Mouse (Mus musculus): Measurements from ENCODE around the gene Mlh3.

The Mlh3 gene

GRCm38 (mm10) chr12:85219905-85220290 lies 50.5 kb downstream of the Mlh3 start:
- WGBS, result 4% methylated on average over 12 of the region's 12 CpGs

DNA sequence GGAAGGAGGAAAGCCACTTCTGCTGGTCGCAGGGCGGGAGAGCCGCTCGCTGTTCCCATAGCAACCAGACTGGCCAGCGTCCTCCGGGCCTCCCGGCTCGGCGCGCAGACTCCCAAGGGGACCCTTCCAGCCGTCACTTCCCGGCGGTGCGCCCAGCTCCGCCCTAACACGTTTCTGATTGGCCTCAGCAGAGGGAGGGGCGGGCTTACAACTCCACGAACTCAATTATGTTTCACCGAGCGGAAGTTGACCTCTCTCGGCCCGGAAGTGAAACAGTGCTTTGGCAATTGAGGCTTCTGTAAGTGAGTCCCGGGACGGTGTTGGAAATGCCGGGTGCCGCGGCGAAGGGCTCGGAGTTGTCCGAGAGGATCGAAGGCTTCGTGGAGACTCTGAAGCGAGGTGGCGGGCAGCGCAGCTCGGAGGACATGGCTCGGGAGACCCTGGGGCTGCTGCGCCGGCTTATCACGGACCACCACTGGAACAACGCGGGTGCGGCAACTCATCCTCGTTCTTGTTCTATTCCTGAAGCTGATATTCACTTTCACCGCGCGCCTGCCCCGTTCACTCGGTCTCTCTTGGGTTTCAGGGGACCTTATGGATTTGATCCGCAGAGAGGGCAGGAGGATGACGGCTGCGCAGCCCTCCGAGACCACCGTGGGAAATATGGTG lies 51.0 kb downstream of the Mlh3 start, which contains the start of gene Eif2b2:
TSS of gene Eif2b2 (plus strand) at position 246 of the 669 bp plus-strand sequence.
- under 1% methylated on average over 54 of the region's 54 CpGs for WGBS

DNA sequence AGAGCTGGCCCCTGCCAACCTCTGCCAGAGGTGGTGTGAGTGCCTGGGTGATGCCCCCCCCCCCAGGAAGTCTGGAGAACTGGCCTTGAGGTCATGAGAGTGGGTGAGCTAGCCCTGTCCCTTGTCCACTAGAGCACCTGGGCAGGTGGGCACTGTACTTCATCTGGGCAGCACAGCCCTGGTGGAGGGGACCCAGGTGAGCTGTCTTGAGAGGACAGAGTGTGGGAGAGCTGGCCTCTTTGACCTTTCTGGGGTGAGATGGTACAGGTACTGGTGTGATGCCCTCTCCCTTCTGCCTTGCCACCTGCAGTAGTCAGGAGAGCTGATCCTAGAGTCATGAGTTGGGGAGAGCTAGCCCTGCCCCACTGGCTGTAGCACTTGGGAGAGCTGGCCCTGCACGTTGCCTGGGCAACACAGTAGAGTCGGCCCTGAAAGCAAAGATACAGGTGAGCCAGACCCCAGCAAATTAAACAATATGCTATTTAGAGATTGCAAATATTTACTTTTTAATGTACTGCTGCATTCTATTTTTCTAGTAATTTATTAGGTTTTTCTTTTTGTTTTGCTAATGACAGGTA lies 52.6 kb downstream of the Mlh3 start:
- WGBS, result 89% methylated on average over 2 of the region's 2 CpGs

- 87% methylated on average over 5 of the region's 5 CpGs for WGBS
Observed at GRCm38 (mm10) chr12:85215031-85215430, 55.4 kb downstream of the Mlh3 start.

DNA sequence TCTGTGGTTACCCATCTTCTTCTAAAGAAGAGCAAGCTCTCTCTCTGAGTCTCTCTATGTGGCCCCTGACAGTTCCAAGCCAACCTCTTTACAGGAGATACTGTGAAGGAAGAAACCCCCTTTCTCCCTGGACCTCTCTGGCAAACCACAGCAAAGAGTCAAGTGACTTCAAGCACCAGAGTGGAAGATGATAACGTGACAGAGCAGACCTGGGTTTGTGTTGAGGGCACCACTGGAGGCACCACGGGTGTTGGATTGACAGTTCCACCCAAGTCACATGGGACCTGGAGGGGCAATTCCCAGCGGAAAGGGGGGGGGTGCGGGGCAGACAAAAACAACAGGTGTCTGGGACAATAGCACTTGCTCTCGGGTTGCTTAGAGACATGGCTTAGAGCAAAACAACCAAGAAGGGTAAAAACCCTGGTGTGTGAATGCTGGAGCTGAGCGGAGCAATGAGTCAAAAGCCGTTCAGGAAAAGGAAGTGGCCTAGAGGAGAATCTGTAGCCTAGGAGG lies 61.7 kb downstream of the Mlh3 start:
- WGBS, result 48% methylated on average over 7 of the region's 7 CpGs

DNA sequence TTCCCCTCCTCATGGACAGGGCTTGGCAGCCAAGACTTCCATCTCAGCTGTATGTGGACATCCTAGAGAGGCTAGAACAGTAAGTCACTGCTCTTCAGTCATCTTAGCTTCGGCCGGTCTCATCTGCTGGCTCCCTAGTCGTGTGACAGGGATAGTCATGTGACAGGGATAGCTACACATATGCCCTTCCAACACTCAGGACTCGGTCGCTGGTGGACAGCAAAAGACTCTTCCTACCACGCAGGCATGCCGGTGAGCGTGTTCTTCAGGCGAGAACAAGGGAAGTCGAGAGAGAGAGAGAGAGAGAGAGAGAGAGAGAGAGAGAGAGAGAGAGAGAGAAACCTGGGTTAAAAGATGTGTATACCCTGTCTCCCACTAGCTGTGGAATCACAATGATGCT lies 65.0 kb downstream of the Mlh3 start:
- WGBS, result 89% methylated on average over 10 of the region's 10 CpGs

GRCm38 (mm10) chr12:85204105-85204504 lies 66.3 kb downstream of the Mlh3 start:
- 59% methylated on average over 8 of the region's 8 CpGs for WGBS

DNA sequence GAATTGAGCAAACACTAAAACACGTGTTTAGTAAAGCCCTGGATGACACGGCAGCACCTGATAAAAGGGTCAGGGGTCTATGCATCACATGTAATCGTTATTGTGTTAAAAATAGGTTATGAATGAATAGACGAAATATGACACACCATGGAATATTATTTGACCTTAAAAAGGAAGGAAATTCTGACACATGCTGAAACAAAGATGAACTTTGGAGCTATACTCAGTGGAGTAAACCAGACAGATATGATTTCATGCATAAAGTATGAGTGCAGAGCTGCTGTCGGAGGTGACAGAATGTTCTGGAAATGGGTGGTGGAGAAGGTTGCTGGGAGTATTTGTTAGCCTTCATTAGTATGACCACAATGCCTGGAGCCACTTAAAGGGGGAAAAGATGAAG lies 66.7 kb downstream of the Mlh3 start:
- 81% methylated on average over 5 of the region's 5 CpGs for WGBS

DNA sequence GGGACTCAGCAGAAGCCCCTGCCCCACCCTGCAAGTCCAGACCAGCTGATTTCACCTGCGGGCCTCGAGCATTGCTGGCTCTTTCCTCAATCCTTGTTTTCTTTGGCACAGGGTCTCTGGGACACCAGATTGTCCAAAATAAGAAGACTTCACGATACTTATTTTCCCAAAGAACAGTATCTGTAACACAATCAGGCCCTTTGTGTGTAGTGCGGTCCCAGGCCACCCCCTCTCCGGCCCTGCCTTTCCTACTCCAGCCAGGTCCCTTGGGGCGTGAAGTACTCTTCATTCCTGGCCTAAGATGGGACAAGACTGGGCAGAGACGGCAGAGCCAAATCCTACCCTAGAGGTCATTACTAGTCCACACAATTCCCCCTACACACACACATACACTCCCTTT lies 68.2 kb downstream of the Mlh3 start:
- WGBS, result 73% methylated on average over 7 of the region's 7 CpGs

DNA sequence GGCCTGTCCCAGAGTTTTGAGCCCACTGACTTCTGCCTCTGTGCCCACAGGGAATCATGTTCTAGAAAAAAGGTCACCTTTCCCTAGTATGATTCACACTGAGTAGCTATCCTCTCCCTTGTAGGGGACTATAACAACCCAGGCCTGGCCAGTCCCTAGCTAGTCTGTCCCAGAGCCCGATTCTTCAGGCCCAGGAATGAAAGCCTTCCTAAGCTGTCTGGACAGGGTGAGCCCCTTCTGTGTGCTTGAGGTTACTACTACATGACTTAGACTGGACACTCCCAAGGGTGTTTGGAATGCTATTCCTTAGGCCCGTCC lies 68.6 kb downstream of the Mlh3 start:
- 72% methylated on average over 2 of the region's 2 CpGs for WGBS

DNA sequence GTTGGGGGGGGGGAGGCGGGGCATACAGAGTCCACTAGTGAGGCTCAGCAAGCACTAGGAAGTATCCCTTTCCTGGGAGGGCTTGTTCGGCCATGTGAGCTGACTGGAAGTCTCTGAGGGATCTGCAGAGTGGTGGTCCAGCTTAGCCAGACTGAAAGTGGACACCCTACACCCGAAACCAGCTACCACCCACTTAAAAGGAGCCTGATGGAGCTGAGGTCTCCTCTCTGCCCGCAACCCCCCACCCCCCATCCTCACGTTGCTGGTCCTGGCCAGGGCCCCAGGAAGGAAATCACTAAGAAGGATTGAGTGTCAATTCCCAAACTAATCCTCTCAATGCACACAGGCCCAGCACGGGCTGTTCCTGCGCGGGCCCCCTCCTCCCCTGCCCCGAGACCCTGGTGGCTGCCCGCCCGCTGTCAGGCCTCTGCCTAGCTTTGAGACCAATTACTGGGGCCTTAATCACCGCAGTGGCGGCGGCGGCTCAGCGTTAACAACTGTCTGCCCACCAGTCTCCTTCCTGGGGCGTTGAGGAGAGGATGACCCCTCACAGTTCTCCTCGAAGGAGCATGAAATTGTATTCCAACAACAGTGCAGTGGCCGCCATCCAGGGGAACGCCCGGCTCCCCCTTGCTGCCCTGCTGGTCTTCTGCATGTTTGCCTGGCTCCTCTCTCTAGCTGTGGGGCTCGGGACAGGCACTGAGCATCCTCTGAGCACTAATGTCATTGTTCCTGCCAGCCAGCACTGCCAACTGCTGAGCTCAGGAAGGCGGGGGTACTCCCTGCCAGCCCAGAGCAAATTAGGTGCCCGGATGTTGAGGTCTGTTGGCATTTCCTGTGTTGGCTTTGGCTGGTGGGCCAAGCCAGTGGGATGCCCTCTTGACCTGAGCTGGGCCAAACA lies 69.2 kb downstream of the Mlh3 start:
- WGBS, result 49% methylated on average over 24 of the region's 24 CpGs

DNA sequence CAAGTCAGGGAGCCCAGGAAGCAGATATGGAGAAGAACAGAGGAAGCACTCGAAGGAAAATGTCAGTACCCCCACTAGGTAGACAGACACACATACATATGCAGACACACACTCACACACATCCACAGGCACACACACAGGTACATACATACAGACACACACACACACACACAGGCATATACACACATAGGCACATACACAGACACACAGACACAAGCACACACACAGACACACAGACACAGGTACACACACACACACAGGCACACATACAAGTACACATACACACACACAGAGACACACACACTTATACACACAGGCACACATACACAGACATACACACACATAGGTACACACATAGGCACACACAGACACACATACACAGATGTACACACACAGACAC lies 70.4 kb downstream of the Mlh3 start:
- WGBS, result 80% methylated on average over 1 of the region's 1 CpGs

GRCm38 (mm10) chr12:85197936-85198335 lies 72.5 kb downstream of the Mlh3 start:
- 70% methylated on average over 8 of the region's 8 CpGs for WGBS

- 88% methylated on average over 7 of the region's 7 CpGs for WGBS
Observed at GRCm38 (mm10) chr12:85197371-85197770, 73.0 kb downstream of the Mlh3 start.

DNA sequence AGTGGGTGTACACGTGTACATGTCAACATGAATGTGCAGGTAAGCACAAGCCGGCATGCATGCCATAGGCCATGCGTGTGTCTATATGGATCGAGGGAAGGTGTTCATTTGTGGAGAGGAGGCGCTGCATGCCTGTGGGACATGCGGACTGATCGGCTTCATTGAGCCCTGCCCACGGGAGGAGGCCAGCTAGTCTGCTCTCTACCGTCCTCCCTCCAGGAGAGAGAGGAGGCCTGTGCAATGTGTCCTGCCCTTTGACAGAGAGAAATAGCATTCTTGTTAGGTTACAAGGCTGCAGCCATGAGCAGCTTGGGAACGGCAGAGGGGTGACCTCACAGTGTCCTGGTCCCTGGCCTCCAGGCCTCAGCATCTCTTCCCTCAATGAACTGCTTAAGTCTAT lies 74.2 kb downstream of the Mlh3 start:
- WGBS, result 94% methylated on average over 10 of the region's 10 CpGs

DNA sequence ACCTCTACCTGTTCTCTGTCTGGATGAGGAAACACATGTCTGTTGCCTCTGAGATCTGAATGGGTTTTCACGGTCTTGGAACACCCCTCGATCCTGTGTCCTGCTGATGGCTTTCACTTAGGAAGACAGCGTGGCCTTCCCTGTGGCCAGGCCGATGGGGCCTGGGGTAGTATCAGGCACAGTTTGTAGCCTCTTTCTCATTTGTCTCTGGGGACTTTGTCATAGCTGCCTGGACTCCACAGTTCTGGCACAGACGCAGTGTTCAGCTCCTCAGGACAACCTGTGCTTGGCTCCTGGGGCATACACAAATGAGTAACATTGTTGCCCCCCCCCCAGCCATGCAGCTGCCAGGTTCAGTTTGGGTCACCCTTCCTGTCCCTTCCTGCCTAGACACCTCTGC lies 75.3 kb downstream of the Mlh3 start:
- 69% methylated on average over 5 of the region's 5 CpGs for WGBS

- WGBS, result 29% methylated on average over 4 of the region's 4 CpGs
Observed at GRCm38 (mm10) chr12:85194623-85195018, 75.8 kb downstream of the Mlh3 start.

DNA sequence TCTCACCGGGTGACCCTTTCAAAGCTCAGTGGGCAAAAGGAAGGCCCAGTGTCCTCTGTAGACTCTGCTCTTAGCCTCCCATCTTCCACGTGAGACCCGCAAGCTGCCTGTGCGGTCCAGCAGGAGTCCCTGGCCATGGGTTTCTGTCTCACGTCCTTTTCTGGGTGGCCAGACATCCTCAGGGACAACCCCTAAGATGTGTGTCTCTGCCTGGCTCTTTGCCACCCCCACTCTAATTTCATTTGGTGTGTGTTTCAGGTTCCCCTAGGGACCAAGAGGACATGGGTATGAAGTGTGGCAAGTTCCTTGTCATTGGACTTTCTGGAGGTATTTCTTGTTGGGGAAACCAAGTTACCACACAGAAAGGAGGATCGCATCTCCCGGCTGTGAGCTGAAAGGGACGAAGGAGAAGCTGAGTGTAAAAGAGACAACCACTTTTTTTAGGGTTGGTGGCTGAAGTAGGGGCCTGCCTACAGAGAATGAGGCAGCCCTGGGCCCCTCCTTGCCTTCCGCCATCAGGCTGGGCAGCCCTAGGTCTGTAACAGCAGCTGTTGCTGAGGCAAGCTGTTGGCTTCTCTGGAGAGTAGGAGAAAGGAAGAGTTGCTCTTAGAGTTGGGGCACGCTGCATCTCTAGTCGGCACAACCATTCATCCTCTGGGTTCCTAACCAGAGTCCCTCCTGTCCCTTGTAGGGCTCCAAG lies 76.3 kb downstream of the Mlh3 start:
- WGBS, result 85% methylated on average over 11 of the region's 11 CpGs

DNA sequence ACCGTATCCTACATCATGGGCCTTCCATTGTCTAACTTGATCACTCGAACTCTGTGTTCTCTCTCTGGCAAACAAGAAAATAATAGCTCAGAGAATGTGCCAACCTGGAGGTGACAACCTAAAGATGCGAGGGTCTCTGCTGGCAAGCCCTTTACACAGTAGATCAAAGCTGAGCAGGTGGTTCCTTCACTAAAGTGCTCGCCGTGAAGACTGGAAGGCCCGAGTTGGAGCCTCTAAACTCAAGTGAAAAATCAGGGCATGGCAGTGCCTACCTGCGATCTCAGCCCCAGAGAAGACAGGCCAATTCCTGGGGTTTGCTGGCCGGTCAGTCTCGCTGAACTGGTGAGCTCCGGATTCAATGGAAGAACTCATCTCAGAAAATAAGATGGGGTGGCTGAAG lies 77.3 kb downstream of the Mlh3 start:
- 91% methylated on average over 10 of the region's 10 CpGs for WGBS

GRCm38 (mm10) chr12:85192461-85193108 lies 77.8 kb downstream of the Mlh3 start:
- WGBS, result 33% methylated on average over 19 of the region's 19 CpGs

DNA sequence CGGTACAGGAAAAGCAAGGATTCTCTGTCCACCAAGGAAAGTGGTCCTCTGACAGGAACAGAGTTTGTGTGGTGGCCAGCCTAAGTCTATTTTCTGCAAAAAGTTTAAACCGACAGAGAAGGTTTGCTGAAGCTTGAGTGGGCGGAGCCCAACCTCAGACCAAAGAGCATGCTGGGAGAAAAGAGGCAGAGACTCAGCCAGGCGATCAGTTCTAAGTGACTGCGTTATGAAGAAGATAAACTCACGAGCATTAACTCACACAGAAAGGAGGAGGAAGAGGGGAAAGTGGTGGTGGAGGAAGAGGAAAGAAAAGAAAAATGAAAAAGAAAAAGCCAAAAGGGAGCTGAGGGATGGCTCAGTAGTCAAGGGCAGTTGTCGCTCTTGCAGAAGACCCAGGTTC lies 80.1 kb downstream of the Mlh3 start:
- WGBS, result 86% methylated on average over 7 of the region's 7 CpGs

DNA sequence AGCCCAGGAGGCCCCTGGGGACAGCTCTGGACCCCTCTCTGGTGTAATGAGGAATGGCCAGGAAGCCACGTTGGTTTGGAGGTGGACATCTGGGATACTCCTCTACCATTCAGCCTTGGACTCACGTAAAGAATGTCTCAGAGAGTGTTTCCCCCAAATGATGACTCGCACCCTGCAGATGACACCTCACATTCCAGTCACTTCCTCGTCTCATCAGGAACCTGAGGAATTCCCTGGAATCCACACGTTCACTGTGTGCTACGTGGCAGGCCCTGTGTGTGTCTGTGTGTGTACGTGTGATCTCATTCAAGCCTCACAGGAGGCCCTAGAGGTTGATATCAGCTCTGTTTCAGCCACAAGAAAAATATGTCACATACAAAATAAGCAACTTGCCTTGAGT lies 84.0 kb downstream of the Mlh3 start:
- WGBS, result 77% methylated on average over 7 of the region's 7 CpGs

All from cerebral cortex, adult 2 months (tissue).